Mouse (Mus musculus): Measurements from ENCODE around the gene Zfp280d. TPM values are rescaled to one million over a fixed set of nuclear protein-coding genes. Genes with fewer than 3 reads are reported as not detected.
A peak's percentile ranks its signal among the peaks of the same experiment; 100 is the strongest.

Zfp280d gene
- polyA plus RNA-seq, 1 experiment from 2014 or later, result 24.0 TPM

GRCm38 (mm10) chr9:72333221-72333620 is 58.6 kb downstream of the Zfp280d start:
- no peaks in the 10 kb centered on the region for H3K27me3 ChIP-seq (ENCODE audit: control insufficient read depth, insufficient read depth, low read length)
- H3K4me1 ChIP-seq (ENCODE audit: control insufficient read depth, insufficient read depth, low read length), result no peaks in the 10 kb centered on the region
- no peak overlapping the region for H3K4me3 ChIP-seq (ENCODE audit: low read length)
- no peak overlapping the region for H3K27ac ChIP-seq (ENCODE audit: low read length)
- H3K9me3 ChIP-seq (replicated peaks; ENCODE audit: control insufficient read depth, low read length), result no peaks in the 10 kb centered on the region
- H3K9ac ChIP-seq (ENCODE audit: low read length), result no peak overlapping the region
- WGBS, result 96% methylated on average over 2 of the region's 2 CpGs
- ATAC-seq (replicated peaks; ENCODE audit: extremely low read depth, insufficient read depth, low FRiP score), result no peak
- H3K4me2 ChIP-seq (ENCODE audit: low read depth, low read length), result no peak overlapping the region
- peaks cover 8% of the 10 kb centered on the region; the same call in 1 of the 2 replicates for H3K36me3 ChIP-seq (ENCODE audit: control insufficient read depth, insufficient read depth)

GRCm38 (mm10) chr9:72336069-72336468 is 61.4 kb downstream of the Zfp280d start:
- Histone ChIP-seq H3K4me2 (ENCODE audit: low read depth, low read length) (no peak overlapping the region), H3K4me1 (ENCODE audit: control insufficient read depth, insufficient read depth, low read length) (no peaks in the 10 kb centered on the region), H3K27me3 (ENCODE audit: control insufficient read depth, insufficient read depth, low read length) (no peaks in the 10 kb centered on the region), H3K9ac (ENCODE audit: low read length) (no peak overlapping the region), H3K4me3 (ENCODE audit: low read length) (no peak overlapping the region), H3K9me3 (replicated peaks; ENCODE audit: control insufficient read depth, low read length) (no peaks in the 10 kb centered on the region), H3K36me3 (ENCODE audit: control insufficient read depth, insufficient read depth) (peaks cover 17% of the 10 kb centered on the region), H3K27ac (ENCODE audit: low read length) (no peak overlapping the region)
- ATAC-seq (replicated peaks; ENCODE audit: extremely low read depth, insufficient read depth, low FRiP score), result no peak
- WGBS, result 80% methylated on average over 2 of the region's 2 CpGs

- WGBS, result 79% methylated on average over 2 of the region's 2 CpGs
- Histone ChIP-seq H3K36me3 (ENCODE audit: control insufficient read depth, insufficient read depth) (peaks cover 12% of the 10 kb centered on the region), H3K27ac (ENCODE audit: low read length) (no peak overlapping the region), H3K9ac (ENCODE audit: low read length) (no peak overlapping the region), H3K4me1 (ENCODE audit: control insufficient read depth, insufficient read depth, low read length) (peaks cover 4% of the 10 kb centered on the region; the same call in 1 of the 2 replicates), H3K4me2 (ENCODE audit: low read depth, low read length) (no peak overlapping the region), H3K4me3 (ENCODE audit: low read length) (no peak overlapping the region), H3K9me3 (replicated peaks; ENCODE audit: control insufficient read depth, low read length) (no peaks in the 10 kb centered on the region), H3K27me3 (ENCODE audit: control insufficient read depth, insufficient read depth, low read length) (no peaks in the 10 kb centered on the region)
- no peak for ATAC-seq (replicated peaks; ENCODE audit: extremely low read depth, insufficient read depth, low FRiP score)
These were observed 64.5 kb downstream of the Zfp280d start for GRCm38 (mm10) chr9:72339119-72339518.

- Histone ChIP-seq H3K4me3 (ENCODE audit: low read length) (no peak overlapping the region), H3K9me3 (replicated peaks; ENCODE audit: control insufficient read depth, low read length) (no peaks in the 10 kb centered on the region), H3K27me3 (ENCODE audit: control insufficient read depth, insufficient read depth, low read length) (no peaks in the 10 kb centered on the region), H3K36me3 (ENCODE audit: control insufficient read depth, insufficient read depth) (peaks cover 9% of the 10 kb centered on the region), H3K4me2 (ENCODE audit: low read depth, low read length) (no peak overlapping the region), H3K4me1 (ENCODE audit: control insufficient read depth, insufficient read depth, low read length) (peaks cover 8% of the 10 kb centered on the region), H3K9ac (ENCODE audit: low read length) (no peak overlapping the region), H3K27ac (ENCODE audit: low read length) (no peak overlapping the region)
- ATAC-seq (replicated peaks; ENCODE audit: extremely low read depth, insufficient read depth, low FRiP score), result peak; percentile 58
These were observed 69.2 kb downstream of the Zfp280d start for GRCm38 (mm10) chr9:72343844-72344243.

- no peak overlapping the region for H3K9ac ChIP-seq (ENCODE audit: low read length)
- no peak overlapping the region for H3K4me3 ChIP-seq (ENCODE audit: low read length)
- H3K36me3 ChIP-seq (ENCODE audit: control insufficient read depth, insufficient read depth), result no peaks in the 10 kb centered on the region; the same call in 1 of the 2 replicates
- H3K9me3 ChIP-seq (replicated peaks; ENCODE audit: control insufficient read depth, low read length), result no peaks in the 10 kb centered on the region
- WGBS, result 92% methylated on average over 2 of the region's 2 CpGs
- no peak overlapping the region for H3K27ac ChIP-seq (ENCODE audit: low read length)
- no peaks in the 10 kb centered on the region for H3K4me1 ChIP-seq (ENCODE audit: control insufficient read depth, insufficient read depth, low read length)
- H3K27me3 ChIP-seq (ENCODE audit: control insufficient read depth, insufficient read depth, low read length), result no peaks in the 10 kb centered on the region
- ATAC-seq (replicated peaks; ENCODE audit: extremely low read depth, insufficient read depth, low FRiP score), result no peak
- no peak overlapping the region for H3K4me2 ChIP-seq (ENCODE audit: low read depth, low read length)
These were observed 97.7 kb downstream of the Zfp280d start for GRCm38 (mm10) chr9:72372359-72372758.

- H3K9me3 ChIP-seq (replicated peaks; ENCODE audit: control insufficient read depth, low read length), result no peaks in the 10 kb centered on the region
- no peak overlapping the region for H3K4me3 ChIP-seq (ENCODE audit: low read length)
- H3K4me1 ChIP-seq (ENCODE audit: control insufficient read depth, insufficient read depth, low read length), result no peaks in the 10 kb centered on the region
- no peaks in the 10 kb centered on the region for H3K27me3 ChIP-seq (ENCODE audit: control insufficient read depth, insufficient read depth, low read length)
- no peak overlapping the region for H3K27ac ChIP-seq (ENCODE audit: low read length)
- no peak overlapping the region for H3K9ac ChIP-seq (ENCODE audit: low read length)
- no peaks in the 10 kb centered on the region for H3K36me3 ChIP-seq (ENCODE audit: control insufficient read depth, insufficient read depth)
- no peak overlapping the region for H3K4me2 ChIP-seq (ENCODE audit: low read depth, low read length)
- WGBS, result 96% methylated on average over 3 of the region's 3 CpGs
- no peak for ATAC-seq (replicated peaks; ENCODE audit: extremely low read depth, insufficient read depth, low FRiP score)
These were observed 99.4 kb downstream of the Zfp280d start for GRCm38 (mm10) chr9:72374074-72374473.

GRCm38 (mm10) chr9:72374996-72375395 is 100.3 kb downstream of the Zfp280d start:
- WGBS, result 73% methylated on average over 4 of the region's 4 CpGs
- Histone ChIP-seq H3K27ac (ENCODE audit: low read length) (no peak overlapping the region), H3K4me1 (ENCODE audit: control insufficient read depth, insufficient read depth, low read length) (no peaks in the 10 kb centered on the region), H3K4me2 (ENCODE audit: low read depth, low read length) (no peak overlapping the region), H3K9ac (ENCODE audit: low read length) (no peak overlapping the region), H3K9me3 (replicated peaks; ENCODE audit: control insufficient read depth, low read length) (no peaks in the 10 kb centered on the region), H3K27me3 (ENCODE audit: control insufficient read depth, insufficient read depth, low read length) (no peaks in the 10 kb centered on the region), H3K36me3 (ENCODE audit: control insufficient read depth, insufficient read depth) (no peaks in the 10 kb centered on the region), H3K4me3 (ENCODE audit: low read length) (no peak overlapping the region)
- ATAC-seq (replicated peaks; ENCODE audit: extremely low read depth, insufficient read depth, low FRiP score), result no peak

GRCm38 (mm10) chr9:72375639-72376038 is 101.0 kb downstream of the Zfp280d start:
- WGBS, result 72% methylated on average over 3 of the region's 3 CpGs
- Histone ChIP-seq H3K27ac (ENCODE audit: low read length) (no peak overlapping the region), H3K9ac (ENCODE audit: low read length) (no peak overlapping the region), H3K4me2 (ENCODE audit: low read depth, low read length) (no peak overlapping the region), H3K27me3 (ENCODE audit: control insufficient read depth, insufficient read depth, low read length) (no peaks in the 10 kb centered on the region), H3K4me1 (ENCODE audit: control insufficient read depth, insufficient read depth, low read length) (no peaks in the 10 kb centered on the region), H3K4me3 (ENCODE audit: low read length) (no peak overlapping the region), H3K9me3 (replicated peaks; ENCODE audit: control insufficient read depth, low read length) (no peaks in the 10 kb centered on the region), H3K36me3 (ENCODE audit: control insufficient read depth, insufficient read depth) (no peaks in the 10 kb centered on the region)
- no peak for ATAC-seq (replicated peaks; ENCODE audit: extremely low read depth, insufficient read depth, low FRiP score)

- ATAC-seq (replicated peaks; ENCODE audit: extremely low read depth, insufficient read depth, low FRiP score), result no peak
- Histone ChIP-seq H3K4me2 (ENCODE audit: low read depth, low read length) (no peak overlapping the region), H3K36me3 (ENCODE audit: control insufficient read depth, insufficient read depth) (no peaks in the 10 kb centered on the region), H3K27ac (ENCODE audit: low read length) (no peak overlapping the region), H3K9ac (ENCODE audit: low read length) (no peak overlapping the region), H3K27me3 (ENCODE audit: control insufficient read depth, insufficient read depth, low read length) (no peaks in the 10 kb centered on the region), H3K9me3 (replicated peaks; ENCODE audit: control insufficient read depth, low read length) (no peaks in the 10 kb centered on the region), H3K4me1 (ENCODE audit: control insufficient read depth, insufficient read depth, low read length) (no peaks in the 10 kb centered on the region), H3K4me3 (ENCODE audit: low read length) (no peak overlapping the region)
- WGBS, result 77% methylated on average over 7 of the region's 7 CpGs
These were observed 111.1 kb downstream of the Zfp280d start for GRCm38 (mm10) chr9:72385786-72386185.

- Histone ChIP-seq H3K27ac (ENCODE audit: low read length) (peak overlapping the region; percentile 29; the same call in 1 of the 2 replicates), H3K27me3 (ENCODE audit: control insufficient read depth, insufficient read depth, low read length) (no peaks in the 10 kb centered on the region), H3K9ac (ENCODE audit: low read length) (no peak overlapping the region), H3K4me1 (ENCODE audit: control insufficient read depth, insufficient read depth, low read length) (no peaks in the 10 kb centered on the region), H3K9me3 (replicated peaks; ENCODE audit: control insufficient read depth, low read length) (no peaks in the 10 kb centered on the region), H3K4me2 (ENCODE audit: low read depth, low read length) (no peak overlapping the region), H3K36me3 (ENCODE audit: control insufficient read depth, insufficient read depth) (no peaks in the 10 kb centered on the region), H3K4me3 (ENCODE audit: low read length) (no peak overlapping the region)
- 78% methylated on average over 4 of the region's 4 CpGs for WGBS
- no peak for ATAC-seq (replicated peaks; ENCODE audit: extremely low read depth, insufficient read depth, low FRiP score)
These were observed 114.3 kb downstream of the Zfp280d start for GRCm38 (mm10) chr9:72388934-72389333.
